Mouse (Mus musculus): ENCODE measurements at regions not wholly inside any gene's neighbourhood (a gene's known extent, or its start where the extent isn't known, plus 50 kb on each side); places are given as distances from the start of the nearest gene placed in this dataset.

DNA sequence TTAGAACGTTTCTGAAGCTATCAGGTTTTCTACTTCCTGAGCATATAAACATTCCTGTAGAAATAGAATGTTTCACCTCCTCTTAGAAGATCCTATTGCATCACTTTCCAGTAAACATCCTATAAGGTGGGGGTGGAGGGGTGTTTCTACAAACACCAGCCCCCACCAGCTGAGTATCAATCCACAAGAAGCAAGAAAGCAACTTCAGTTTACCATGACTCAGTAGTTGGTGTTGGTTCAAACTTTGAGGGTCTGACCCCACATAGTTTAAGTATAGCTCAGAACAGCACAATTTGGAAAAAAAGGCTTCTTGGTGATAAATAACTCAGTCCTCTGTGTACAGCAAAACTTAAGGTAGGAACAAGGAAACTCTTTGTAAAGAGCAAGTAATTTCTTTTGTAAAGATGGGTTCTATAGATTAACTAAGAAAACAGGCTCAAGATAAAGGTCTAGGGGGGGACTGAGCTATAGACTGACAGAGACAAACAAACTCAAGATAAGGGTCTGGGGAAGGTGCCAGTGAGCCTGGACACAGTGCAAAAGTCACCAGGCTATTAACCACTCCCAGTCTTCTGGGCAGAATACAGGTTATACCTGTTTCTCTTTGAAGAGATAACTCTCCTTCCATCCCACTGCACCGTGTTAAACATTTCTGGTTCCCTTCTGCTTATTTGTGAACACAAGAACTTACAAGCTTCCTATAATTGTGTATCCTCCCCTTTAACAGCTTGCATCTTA, 218.9 kb upstream of the Atp10a start:
- no peak for TF ChIP-seq CTCF (IDR thresholded peaks at IDR 0.05)
- TF ChIP-seq EP300 (IDR thresholded peaks at IDR 0.05): no peak

Measured in lung, postnatal 0 days (tissue).